Mouse (Mus musculus): ENCODE data around the gene Psmc2.

The Psmc2 gene

DNA sequence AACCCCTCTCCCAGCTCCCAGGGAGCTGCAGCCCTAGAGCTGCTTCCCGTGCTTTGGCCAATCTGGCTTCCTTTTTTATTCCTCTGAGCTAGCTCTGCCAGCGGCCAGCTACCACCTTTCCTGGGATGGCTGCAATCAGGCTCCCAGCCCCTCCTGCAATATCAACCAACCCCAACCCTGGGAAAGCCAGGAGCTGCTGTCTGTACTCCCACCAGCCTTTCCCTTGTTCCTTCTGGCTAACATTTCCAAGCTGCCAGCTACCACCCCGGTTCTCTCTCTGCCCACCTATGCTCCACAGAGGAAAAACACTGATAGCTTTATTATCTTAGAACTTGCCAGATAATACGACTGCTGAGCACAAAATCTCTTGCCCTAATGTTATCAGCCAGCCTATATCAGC is 19.8 kb downstream of the Psmc2 start:
- DNase-seq (ENCODE audit: low read depth): no peak

DNA sequence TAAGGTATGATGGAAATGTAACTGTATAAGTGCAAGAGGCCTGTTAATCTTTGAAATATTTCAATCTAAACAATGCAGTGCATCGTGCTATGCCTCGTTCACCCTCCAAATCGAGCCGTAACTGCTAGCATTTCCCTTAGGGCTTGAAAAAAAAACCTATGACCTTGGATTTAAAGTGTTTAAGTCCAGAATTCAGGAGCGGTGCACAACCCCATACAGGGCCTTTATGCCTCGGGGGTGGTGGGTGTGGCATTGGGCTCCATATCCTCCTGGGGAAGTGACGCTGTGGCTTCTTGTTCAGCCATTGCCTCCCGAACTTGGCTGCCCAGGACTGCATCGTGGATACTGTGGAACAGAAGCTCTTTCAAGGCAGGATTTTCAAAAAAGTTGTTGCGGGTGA is 25.8 kb downstream of the Psmc2 start:
- DNase-seq (ENCODE audit: low read depth): no peak

DNA sequence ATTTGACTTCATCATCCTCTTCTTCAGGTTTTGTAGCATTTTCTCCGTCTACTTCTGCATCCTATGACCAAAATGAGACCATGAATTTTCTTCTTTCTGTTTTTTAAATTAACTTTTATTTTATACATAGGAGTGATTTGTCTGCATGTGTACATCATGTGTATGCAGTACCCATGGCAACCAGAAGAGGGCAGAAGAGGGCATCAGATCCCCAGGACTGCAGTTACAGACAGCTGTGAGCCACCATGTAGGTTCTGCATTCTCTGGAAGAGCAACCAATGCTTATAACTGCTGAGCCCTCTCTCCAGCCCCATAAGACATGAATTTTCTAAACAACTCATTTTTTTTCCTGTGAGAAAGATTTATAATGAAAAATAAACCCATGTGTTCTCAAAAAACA is 28.9 kb downstream of the Psmc2 start:
- peak; percentile 15 for DNase-seq (ENCODE audit: low read depth)

DNA sequence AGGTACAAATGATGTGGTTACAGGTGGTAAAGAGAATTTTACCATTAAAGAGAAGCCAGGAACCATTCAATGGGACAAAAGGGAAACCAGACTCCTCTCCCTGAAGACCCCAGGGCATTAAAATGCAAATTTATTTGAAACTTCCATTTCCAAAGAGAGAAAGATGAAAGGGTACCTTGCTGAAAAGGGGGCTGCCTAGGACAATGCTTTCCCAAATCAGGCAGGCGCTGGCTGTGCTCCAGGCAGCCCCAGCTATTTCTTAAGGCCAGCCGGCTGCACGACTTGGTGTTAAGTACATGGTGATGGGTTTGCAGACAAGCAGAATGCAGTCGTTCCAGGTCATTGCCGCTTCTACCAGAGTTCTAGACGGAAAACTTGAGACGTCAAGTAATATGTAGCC is 41.3 kb downstream of the Psmc2 start:
- DNase-seq (ENCODE audit: low read depth): no peak

DNA sequence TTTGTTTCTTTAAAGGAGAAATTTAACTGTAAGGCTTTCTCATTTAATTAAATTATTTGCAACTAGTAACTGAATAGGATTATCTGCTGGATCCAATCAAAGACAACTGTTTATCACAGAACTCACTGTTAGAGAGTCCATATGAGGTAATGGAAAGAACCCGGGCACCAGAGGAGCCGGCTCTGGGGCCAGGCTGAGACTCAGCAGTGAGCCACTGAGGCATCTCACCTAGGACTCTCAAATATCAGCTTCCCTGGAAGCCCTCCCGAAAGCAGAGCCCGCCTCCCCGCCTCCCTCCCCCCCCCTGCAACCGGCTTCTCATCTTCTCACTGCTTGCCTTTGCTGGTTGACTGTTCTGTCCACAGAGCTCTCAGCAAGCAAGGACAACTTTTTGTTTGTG is 42.6 kb downstream of the Psmc2 start:
- no peak for DNase-seq (ENCODE audit: low read depth)

DNA sequence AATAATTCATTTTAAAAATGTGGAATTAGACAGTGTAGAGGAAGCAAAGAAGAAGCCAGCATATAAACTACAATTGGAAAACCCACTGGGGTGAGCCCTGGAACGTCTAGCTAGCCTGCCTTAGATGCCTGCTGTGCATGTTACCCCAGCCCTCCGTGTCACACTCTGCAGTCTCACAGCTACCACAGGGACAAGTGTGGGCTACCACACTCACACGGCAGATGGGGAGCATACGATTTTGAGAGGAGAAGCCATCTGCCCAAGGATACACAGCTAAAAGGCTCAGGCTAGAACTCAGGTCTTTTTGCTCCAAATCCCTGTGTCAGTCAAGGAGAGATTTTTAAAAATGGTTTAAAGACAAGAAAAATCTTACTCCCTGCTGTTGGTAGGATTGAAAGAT is 43.8 kb downstream of the Psmc2 start:
- no peak for DNase-seq (ENCODE audit: low read depth)

DNA sequence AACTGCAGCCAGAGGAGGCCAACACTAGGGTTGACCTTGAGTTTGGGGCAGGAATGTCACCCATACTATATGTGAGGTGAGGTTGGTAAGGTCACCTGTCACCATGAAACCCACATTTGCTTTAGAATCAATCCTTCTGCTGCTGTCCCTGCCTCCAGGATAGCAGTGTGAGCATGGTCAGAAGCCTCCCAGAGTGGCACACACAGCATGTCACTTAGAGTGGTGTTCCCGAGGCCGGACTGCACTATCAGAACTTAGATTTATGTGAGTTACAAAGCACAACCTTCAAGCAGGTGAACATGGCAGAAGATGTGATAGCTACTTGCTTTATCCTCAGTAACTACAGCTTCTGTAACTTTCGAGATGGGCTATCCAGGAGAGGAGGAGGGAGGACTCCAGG is 46.7 kb downstream of the Psmc2 start:
- no peak for DNase-seq (ENCODE audit: low read depth)

DNA sequence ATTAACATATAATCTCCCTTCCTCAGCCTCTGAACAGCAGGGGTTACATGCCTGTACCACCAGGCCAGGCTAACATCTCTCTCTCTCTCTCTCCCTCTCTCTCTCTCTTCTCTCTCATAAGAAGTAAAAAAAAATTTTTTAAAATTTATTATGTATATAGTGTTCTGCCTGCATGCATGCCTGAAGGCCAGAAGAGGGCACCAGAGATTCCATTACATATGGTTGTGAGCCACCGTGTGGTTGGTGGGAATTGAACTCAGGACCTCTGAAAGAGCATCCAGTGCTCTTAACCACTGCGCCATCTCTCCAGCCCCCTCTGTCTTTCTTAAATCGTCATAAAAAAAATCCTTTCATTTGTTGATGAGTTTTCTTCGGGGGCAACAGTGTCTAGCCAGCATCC is 59.6 kb downstream of the Psmc2 start:
- no peak for DNase-seq (ENCODE audit: low read depth)

DNA sequence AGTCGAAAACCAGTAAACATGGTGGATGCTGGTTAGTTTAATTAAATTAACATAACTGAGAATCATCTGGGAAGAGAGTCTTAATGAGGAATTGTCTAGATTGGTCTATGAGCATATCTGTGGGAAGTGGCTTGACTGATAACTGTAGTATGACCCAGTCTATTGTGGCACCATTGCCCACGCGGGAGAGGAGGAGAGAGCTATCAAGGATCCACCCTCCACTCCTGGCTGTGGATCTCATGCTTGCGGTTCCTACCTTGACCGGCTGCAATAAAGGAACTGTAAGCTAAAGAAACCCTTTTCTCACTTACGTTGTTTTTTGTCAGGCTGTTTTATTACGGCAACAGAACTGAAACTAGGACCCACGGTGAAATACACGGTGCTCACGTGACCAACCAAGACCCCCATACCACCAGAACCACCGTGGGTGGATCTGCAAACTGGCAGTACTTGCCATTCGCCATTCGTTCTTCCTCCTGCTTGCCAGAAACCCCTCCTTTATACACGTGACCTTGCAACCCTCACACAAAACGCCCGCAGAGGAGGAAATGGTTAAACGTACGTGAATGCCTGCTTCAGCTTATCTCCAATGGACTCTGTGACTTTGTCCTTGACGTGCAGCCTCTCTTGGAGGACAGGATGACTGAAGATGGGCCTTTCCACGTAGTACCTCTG is 61.7 kb downstream of the Psmc2 start:
- DNase-seq (ENCODE audit: low read depth): no peak

DNA sequence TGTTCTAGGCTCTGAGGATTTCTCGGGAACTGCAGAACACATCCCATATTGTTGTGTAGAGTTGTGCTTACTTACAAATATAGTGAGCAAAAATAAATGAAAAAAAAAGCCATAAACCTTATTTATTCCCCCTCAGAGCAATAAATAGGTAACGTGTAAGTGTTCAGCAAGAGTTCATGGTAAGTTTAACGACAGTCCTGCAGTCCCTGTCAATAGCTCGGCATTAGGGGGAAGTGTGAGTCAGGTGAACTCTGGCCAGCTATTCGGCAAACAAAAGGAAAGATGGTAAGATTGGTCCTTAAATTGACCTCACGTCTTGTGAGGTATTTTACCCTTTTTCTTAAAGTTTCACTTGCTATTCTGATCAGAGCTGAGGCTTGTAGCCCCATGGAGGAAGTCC is 62.4 kb downstream of the Psmc2 start:
- no peak for DNase-seq (ENCODE audit: low read depth)

DNA sequence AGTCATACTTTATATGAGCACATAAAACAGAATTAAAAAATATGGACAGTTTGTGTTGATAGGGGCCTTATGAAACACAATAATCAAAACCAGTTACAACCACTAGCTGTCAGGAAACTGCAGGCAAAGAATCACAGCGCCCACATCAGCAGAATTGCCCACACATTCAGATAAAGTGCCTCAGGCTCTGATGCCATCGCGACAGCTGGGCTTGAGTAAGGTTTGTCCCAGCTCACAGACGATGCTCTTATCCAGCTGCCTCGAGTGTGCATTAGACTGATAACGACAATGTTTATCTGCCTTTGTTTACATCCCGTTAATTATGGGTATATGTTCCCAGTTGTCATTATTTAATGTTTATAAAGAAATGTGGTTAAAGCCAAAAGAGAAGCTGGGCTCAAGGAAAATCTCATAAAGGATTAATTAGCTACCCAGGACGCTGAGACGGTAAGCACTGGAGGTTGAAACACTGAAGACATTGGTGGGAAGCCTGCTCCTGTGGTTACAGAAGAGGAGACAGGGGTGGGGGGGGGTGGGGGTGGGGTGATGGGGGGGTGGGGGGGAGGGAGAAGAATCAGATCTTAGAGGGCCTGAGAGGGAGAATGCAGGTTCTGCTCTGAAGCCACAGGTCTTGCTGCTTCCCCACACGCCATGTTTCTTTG is 66.7 kb downstream of the Psmc2 start:
- no peak for DNase-seq (ENCODE audit: low read depth)
